Mouse (Mus musculus): Measurements from ENCODE around the gene Fam72a.

DNA sequence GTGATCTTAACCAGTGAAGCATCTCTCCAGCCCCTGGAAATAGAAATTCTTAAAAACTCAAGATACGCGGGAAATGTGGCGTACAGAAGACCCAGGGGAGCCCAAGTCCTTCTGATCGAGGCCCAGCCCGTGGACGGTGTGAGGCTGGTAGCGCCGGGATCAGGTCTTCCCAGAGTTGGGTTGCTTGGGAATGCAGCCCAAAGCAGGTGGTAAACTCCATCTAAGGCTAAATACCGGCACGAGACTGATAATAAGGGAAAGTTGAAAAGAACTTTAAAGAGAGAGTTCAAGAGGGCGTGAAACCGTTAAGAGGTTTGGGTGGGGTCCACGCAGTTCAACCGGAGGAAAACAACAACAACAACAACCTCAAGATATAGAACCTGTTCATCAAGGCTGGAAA lies 46.0 kb downstream of the Fam72a start:
- TF ChIP-seq CTCF (IDR thresholded peaks at IDR 0.05; ENCODE audit: low read depth) (no peak), EP300 (IDR thresholded peaks at IDR 0.05; ENCODE audit: low read depth) (no peak)
